Mouse (Mus musculus) neural tube, embryonic 14.5 days (tissue): Measurements from ENCODE around the gene Sh3bp5l. TPM values are rescaled to one million over a fixed set of nuclear protein-coding genes. Genes with fewer than 3 reads are reported as not detected.
"Not testable (repeated sequence)": the region's sequence is repeated elsewhere in the genome, so short reads cannot be mapped to it uniquely, and the experiment has no call there.

ENCODE experiments used
- ATAC-seq: fragments of 200-750 bp; cut with Nextera tagmentation; 2 replicates; pipeline ENCODE4 v1.8.0; 2017; ENCODE audit warnings: low read depth, mild to moderate bottlenecking, moderate TSS enrichment, moderate library complexity
- H3K27ac ChIP-seq: fragments of 300-500 bp; sonication (generic); 2 replicates; pipeline ENCODE4 v1.5.1; 2014; ENCODE audit warnings: low read depth, mild to moderate bottlenecking, control low read depth, low read length, moderate library complexity, mixed read lengths
- H3K27me3 ChIP-seq: fragments of 300-500 bp; sonication (generic); 2 replicates; pipeline ENCODE4 v1.6.1; 2014; ENCODE audit warnings: low read length; ENCODE audit not compliant: control insufficient read depth, insufficient read depth
- H3K36me3 ChIP-seq: fragments of 300-500 bp; sonication (generic); 2 replicates; pipeline ENCODE4 v1.6.1; 2014; ENCODE audit warnings: low read length, mixed read lengths; ENCODE audit not compliant: control insufficient read depth, insufficient read depth
- H3K4me1 ChIP-seq: fragments of 300-500 bp; sonication (generic); 2 replicates; pipeline ENCODE4 v1.6.1; 2014; ENCODE audit warnings: low read length; ENCODE audit not compliant: control insufficient read depth, insufficient read depth
- H3K4me2 ChIP-seq: fragments of 300-500 bp; sonication (generic); 2 replicates; pipeline ENCODE4 v1.6.1; 2014; ENCODE audit warnings: mild to moderate bottlenecking, low read depth, low read length, control low read depth
- H3K4me3 ChIP-seq: fragments of 300-500 bp; sonication (generic); 2 replicates; pipeline ENCODE4 v1.5.1; 2014; ENCODE audit warnings: low read depth, low read length, control low read depth, mixed read lengths
- H3K9ac ChIP-seq: fragments of 300-500 bp; sonication (generic); replicated peaks from 2 replicates; pipeline ENCODE4 v1.6.1; 2014; ENCODE audit warnings: low read depth, mild to moderate bottlenecking, control low read depth, low read length, mixed read lengths
- H3K9me3 ChIP-seq: fragments of 300-500 bp; sonication (generic); 2 replicates; pipeline ENCODE4 v1.6.1; 2016; ENCODE audit warnings: low read length; ENCODE audit not compliant: control insufficient read depth
- WGBS: fragments of 180-500 bp; shearing (Covaris S2); extraction: QIAGEN DNeasy Blood & Tissue Kit; methylation state at CpG from one replicate; pipeline ENCODE4 v1.1.7; 2014; 5-methylcytosine and 5-hydroxymethylcytosine counted together
- polyA plus RNA-seq: library from polyadenylated mRNA; unstranded; fragments of >200 nt; fragmentation: Nextera tagmentation; extraction: Ambion mirVana; gene quantifications from 2 replicates; pipeline ENCODE4 v1.2.1, GENCODE M21; 2014

Gene Sh3bp5l
- polyA plus RNA-seq, 1 experiment from 2014 or later: 32.8 TPM

DNA sequence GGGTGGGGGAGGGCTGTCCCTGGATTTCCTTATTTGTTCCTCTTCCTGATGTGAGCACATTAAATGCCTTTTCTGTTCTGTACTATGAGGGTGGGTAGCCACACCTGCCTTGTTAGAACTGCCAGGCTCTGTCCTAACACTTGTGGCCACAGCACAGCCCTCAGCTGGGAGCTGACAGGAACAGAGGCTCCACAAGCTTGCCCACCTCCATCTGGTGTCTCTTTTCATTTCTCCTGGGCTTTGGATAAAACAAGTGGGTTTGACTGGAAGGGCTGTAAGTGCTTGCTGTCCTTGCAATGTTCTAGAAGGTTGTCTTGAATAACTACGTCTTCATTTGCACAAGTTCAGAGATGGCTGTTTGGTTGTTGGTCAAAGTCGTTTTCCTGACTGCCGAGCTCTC is 24.4 kb downstream of the Sh3bp5l start:
- no peaks in the 10 kb centered on the region for H3K4me1 ChIP-seq
- H3K9ac ChIP-seq: no peak overlapping the region
- ATAC-seq: no peak
- no peaks in the 10 kb centered on the region for H3K9me3 ChIP-seq
- no peak overlapping the region for H3K4me3 ChIP-seq
- H3K36me3 ChIP-seq: no peaks in the 10 kb centered on the region
- WGBS: 86% methylated on average over 3 of the region's 3 CpGs
- no peaks in the 10 kb centered on the region for H3K27me3 ChIP-seq
- no peak overlapping the region for H3K4me2 ChIP-seq
- no peak overlapping the region for H3K27ac ChIP-seq

DNA sequence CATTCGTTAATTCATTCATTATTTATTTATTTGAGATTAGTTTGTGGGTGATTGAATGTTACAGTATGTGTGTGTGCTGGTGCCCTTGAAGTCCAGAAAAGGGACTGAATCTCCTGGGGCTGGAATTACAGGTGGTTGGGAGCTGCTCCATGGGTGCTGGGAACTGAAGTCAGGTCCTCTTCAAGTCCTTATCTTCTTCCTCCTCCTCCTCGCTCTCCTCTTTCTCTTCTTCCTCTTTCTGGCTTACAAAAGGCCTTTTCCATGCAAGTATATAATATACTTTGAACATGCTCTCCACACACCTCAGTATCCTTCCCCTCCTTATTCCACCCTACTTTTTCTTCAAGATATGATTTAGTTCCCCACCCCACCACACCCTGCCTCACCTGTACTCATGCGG is 26.5 kb downstream of the Sh3bp5l start:
- no peak overlapping the region for H3K9ac ChIP-seq
- no peaks in the 10 kb centered on the region for H3K27me3 ChIP-seq
- no peaks in the 10 kb centered on the region for H3K36me3 ChIP-seq
- no peaks in the 10 kb centered on the region for H3K4me1 ChIP-seq
- H3K9me3 ChIP-seq: no peaks in the 10 kb centered on the region
- no peak overlapping the region for H3K27ac ChIP-seq
- 91% methylated on average over 3 of the region's 3 CpGs for WGBS
- no peak overlapping the region for H3K4me2 ChIP-seq
- no peak overlapping the region for H3K4me3 ChIP-seq
- ATAC-seq: no peak

DNA sequence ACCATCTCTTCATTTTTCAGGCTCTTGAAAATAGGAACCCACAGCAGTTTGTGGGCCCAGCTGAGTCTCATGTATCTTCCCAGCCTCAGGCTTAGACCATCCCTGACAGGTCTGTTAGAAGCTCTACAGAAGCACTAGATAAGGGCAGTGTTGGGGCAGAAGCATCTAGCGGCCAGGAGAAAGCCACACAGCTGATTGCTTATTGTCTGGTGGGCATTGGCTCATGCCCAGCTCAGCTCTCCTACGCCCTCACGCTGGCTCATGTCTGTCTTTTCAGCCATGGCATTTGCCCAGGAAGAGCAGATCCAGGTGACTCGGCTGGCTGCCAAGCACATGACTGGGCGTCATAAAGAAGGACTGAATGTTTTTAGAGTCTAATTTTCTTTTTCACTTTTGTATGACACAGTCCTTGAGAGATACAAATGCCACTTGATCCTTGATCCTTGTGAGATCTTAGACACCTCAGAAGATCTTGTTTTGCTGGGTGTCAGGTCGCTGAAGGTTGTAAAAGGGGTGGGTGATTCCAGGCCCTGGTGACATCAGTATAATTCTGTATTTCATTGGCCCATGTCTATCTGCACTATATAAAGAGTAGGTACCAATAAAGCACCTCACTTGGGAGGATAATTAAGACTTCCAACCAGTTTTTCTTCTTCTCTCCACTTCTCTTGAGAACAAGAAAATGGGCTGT is 27.5 kb downstream of the Sh3bp5l start:
- Histone ChIP-seq H3K27ac (no peak overlapping the region), H3K9ac (no peak overlapping the region)
- no peak for ATAC-seq

DNA sequence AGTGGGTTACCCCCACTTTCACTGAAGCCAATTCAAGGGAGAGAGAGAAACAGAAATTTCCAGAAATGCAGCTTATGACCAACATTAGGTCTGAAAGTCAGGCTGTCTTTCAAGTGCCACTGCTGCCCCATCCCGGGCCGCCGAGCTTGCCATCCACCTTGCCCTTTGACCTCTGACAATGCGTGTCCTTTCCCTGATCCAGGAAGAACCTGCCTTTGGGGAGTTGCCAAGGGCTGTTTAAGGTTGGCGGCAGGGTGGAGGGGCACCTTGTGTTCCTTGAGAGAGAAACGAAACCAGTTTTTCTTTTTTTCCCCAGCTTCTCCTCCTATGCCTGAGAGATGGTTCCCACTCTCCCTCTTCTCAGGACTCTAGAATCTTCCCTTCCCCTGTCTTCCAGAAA is 32.0 kb downstream of the Sh3bp5l start:
- not testable (repeated sequence) for H3K4me2 ChIP-seq, H3K4me3 ChIP-seq, H3K27me3 ChIP-seq, H3K9me3 ChIP-seq, ATAC-seq, H3K4me1 ChIP-seq, H3K27ac ChIP-seq, H3K9ac ChIP-seq, H3K36me3 ChIP-seq
- WGBS: no CpG with 5 or more reads among the region's 6 CpGs

More for the DNA sequence above, 27.5 kb downstream of the Sh3bp5l start:
- Histone ChIP-seq H3K4me1 (no peaks in the 10 kb centered on the region), H3K27me3 (no peaks in the 10 kb centered on the region), H3K36me3 (no peaks in the 10 kb centered on the region), H3K4me3 (no peak overlapping the region), H3K4me2 (no peak overlapping the region), H3K9me3 (no peaks in the 10 kb centered on the region)
- WGBS: 90% methylated on average over 6 of the region's 6 CpGs

DNA sequence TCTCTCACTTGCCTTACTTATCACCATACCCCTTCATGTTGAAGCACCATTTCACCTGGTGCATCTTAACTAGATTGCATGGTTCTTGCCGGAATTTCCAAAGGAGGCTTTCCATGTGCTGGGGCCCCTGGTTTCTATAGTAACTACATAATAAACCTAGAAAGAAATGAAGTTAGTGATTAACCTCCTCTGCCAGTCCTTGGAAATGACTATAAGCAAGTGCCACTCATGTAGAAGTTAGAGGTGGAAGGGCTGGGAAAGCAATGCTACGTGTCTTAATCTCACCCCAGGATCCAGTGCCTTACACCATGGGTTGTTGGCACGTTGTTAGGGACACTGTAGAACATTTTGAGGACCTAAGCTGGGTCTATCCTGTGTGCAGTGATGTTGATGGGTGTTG is 33.9 kb downstream of the Sh3bp5l start:
- Histone ChIP-seq H3K36me3 (no peaks in the 10 kb centered on the region), H3K4me2 (no peak overlapping the region), H3K27me3 (no peaks in the 10 kb centered on the region), H3K4me1 (no peaks in the 10 kb centered on the region), H3K9me3 (no peaks in the 10 kb centered on the region), H3K27ac (no peak overlapping the region), H3K4me3 (no peak overlapping the region), H3K9ac (no peak overlapping the region)
- ATAC-seq: no peak
- WGBS: 72% methylated on average over 3 of the region's 3 CpGs

DNA sequence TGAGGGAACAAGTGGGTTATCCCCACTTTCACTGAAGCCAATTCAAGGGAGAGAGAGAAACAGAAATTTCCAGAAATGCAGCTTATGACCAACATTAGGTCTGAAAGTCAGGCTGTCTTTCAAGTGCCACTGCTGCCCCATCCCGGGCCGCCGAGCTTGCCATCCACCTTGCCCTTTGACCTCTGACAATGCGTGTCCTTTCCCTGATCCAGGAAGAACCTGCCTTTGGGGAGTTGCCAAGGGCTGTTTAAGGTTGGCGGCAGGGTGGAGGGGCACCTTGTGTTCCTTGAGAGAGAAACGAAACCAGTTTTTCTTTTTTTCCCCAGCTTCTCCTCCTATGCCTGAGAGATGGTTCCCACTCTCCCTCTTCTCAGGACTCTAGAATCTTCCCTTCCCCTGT is 35.7 kb downstream of the Sh3bp5l start:
- not testable (repeated sequence) for H3K9me3 ChIP-seq, H3K27ac ChIP-seq, H3K36me3 ChIP-seq, H3K4me1 ChIP-seq, H3K4me3 ChIP-seq, H3K4me2 ChIP-seq, ATAC-seq, H3K27me3 ChIP-seq, H3K9ac ChIP-seq
- WGBS: no CpG with 5 or more reads among the region's 6 CpGs

DNA sequence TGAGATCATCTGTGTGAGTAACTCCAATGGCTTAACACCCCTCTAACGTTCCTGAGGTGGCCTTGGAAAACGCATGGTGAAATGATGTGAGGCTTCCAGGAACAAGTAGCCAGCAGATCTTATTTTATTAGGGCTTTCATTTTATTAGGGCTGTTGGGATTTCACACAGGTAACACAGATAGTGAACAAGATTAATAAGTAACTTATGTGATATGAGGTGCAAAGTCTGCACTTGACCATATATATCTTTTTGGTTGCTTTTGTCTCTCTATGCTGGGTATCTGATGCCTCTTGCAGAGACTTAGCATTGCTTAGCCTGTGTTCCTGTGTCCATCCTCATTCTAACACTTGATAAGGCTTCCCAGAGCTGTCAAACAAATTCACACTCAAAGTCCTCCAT is 46.7 kb downstream of the Sh3bp5l start:
- Histone ChIP-seq H3K27ac (no peak overlapping the region), H3K4me2 (no peak overlapping the region), H3K9me3 (no peaks in the 10 kb centered on the region), H3K27me3 (no peaks in the 10 kb centered on the region), H3K36me3 (no peaks in the 10 kb centered on the region), H3K9ac (no peak overlapping the region), H3K4me3 (no peak overlapping the region), H3K4me1 (no peaks in the 10 kb centered on the region)
- 73% methylated on average over 2 of the region's 2 CpGs for WGBS
- no peak for ATAC-seq

DNA sequence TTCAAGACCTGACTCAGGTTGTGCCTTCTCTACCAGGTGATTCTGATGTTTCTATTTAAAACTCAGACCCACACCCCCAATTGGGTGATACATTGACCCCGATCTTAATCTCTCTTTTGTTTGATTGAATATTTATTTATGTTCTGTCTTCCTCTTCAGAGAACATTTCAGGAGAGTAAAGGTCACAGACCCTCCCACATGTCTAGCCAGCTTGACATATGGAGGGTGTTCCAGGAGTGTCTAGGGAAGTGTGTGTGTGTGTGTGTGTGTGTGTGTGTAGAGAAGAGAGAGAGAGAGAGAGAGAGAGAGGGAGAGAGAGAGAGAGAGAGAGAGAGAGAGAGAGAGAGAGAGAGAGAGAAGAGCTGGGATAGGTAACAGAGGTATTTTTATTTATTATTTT is 47.2 kb downstream of the Sh3bp5l start:
- no peak overlapping the region for H3K27ac ChIP-seq
- no peaks in the 10 kb centered on the region for H3K4me1 ChIP-seq
- no peak overlapping the region for H3K4me2 ChIP-seq
- WGBS: 88% methylated on average over 1 of the region's 1 CpGs
- no peaks in the 10 kb centered on the region for H3K36me3 ChIP-seq
- H3K9me3 ChIP-seq: no peaks in the 10 kb centered on the region
- H3K9ac ChIP-seq: no peak overlapping the region
- H3K27me3 ChIP-seq: no peaks in the 10 kb centered on the region
- ATAC-seq: no peak
- no peak overlapping the region for H3K4me3 ChIP-seq

DNA sequence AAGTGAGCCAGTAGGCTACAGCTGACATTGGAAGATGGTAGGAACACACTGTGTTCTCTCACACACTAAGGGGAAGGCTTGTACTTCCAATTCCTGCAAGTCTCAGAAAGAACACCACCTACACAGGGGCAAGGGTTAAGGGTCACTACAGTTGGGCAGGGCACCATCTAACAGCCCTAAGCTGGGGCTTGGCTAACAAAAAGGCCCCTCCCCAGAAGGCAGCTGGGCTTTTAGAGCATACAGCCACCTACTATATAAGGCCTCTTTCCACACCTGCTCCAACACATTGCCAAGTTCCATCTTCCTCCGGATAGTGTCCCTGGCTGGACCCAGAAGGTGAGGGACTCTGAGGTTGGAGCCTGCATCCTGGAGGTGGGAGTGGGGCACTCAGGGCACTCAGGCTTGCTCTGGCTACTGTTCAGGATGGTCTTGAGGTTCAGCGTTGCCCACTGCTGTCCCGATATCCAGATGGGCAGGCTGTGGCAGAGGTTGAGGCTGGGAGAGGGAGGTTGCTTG is 48.3 kb downstream of the Sh3bp5l start, which contains the start of gene Lypd8:
TSS of gene Lypd8 (plus strand) at position 281 of the 516 bp plus-strand sequence.
- Histone ChIP-seq H3K9ac (no peak within 1 kb of the TSS), H3K4me2 (no peak within 1 kb of the TSS), H3K4me3 (no peak within 1 kb of the TSS), H3K4me1 (no peaks in the 10 kb centered on the region), H3K9me3 (no peaks in the 10 kb centered on the region), H3K27ac (no peak within 1 kb of the TSS), H3K36me3 (no peaks in the 10 kb centered on the region), H3K27me3 (no peaks in the 10 kb centered on the region)
- no peak for ATAC-seq
- 90% methylated on average over 3 of the region's 3 CpGs for WGBS
